Mouse (Mus musculus) lung, adult 2 months (tissue): Measurements from ENCODE around the gene Svs1.

ENCODE experiments used
- CTCF ChIP-seq: fragments of 200-500 bp; IDR thresholded peaks from 2 replicates; pipeline ENCODE4 v1.5.1; 2011; ENCODE audit warnings: mild to moderate bottlenecking, low read length, control low read depth; ENCODE audit not compliant: insufficient read depth
- POLR2A ChIP-seq: fragments of 200-500 bp; IDR thresholded peaks from 2 replicates; pipeline ENCODE4 v1.6.1; 2011; ENCODE audit warnings: low read depth, mild to moderate bottlenecking, control low read depth, low read length, borderline replicate concordance; ENCODE audit errors: extremely low read depth

DNA sequence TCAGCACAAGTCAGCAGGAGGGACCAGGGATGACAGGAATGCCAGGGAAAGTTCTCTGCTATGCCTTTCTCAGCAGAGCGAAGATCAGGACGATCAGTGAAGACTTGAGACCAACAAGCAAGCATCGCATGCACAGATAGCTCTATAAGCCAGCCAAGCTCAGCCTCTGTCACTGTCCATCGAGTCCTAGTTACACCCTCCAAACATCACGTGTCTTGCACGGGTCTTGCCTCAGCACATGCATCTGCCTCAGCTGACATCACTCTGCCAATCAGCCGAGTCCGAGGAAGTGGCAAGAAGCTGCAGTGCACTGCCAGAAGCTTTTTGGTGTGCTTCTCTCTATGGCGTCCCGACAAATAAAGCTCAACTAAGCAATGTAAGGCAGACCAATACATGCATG, 36.7 kb downstream of the Svs1 start:
- TF ChIP-seq CTCF, result no peak
- no peak for TF ChIP-seq POLR2A
